Mouse (Mus musculus): ENCODE measurements around the gene Ly6g6c.

DNA sequence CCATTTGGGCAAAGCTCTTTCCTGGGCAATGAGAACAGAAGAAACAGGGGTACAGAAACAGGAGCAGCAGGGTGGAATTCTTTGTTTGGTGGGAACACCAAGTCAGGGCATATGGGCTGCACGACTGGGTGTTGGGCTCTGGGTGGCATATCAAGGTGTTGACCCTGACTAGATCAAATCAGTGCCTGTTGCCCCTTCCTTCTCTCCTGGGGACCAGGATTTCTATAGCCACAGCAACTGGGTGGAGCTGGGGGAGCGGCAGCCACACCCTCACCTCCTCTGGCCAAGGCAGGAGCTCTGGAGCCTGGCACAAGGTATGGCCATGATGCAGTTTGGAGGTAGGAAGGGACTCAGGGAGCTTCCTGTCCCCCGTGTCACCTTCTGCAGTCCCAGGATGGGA lies 47.0 kb upstream of the Ly6g6c start:
- TF ChIP-seq POLR2AphosphoS2 (IDR thresholded peaks at IDR 0.05; ENCODE audit: insufficient read length, low read depth): no peak
- no peak for TF ChIP-seq MAX (IDR thresholded peaks at IDR 0.05; ENCODE audit: low read depth)
- TF ChIP-seq USF1 (IDR thresholded peaks at IDR 0.05; ENCODE audit: low read depth): no peak
- no peak for TF ChIP-seq MYOD1 (IDR thresholded peaks at IDR 0.05; ENCODE audit: control insufficient read depth in 1 of 3, insufficient read length in 2 of 3, low read depth in 2 of 3)
- TF ChIP-seq TCF12 (IDR thresholded peaks at IDR 0.05; ENCODE audit: insufficient read depth, poor library complexity, severe bottlenecking): no peak
- TF ChIP-seq POLR2A (IDR thresholded peaks at IDR 0.05; ENCODE audit: insufficient read length, low read depth): no peak
- TF ChIP-seq SRF (IDR thresholded peaks at IDR 0.05; ENCODE audit: control insufficient read depth, insufficient read length, low read depth): no peak
- TF ChIP-seq E2F4 (IDR thresholded peaks at IDR 0.05; ENCODE audit: insufficient read depth): no peak
- no peak for TF ChIP-seq CEBPB (IDR thresholded peaks at IDR 0.05; ENCODE audit: insufficient read depth, poor library complexity, severe bottlenecking)
- TF ChIP-seq MYOG (IDR thresholded peaks at IDR 0.05; ENCODE audit: control insufficient read depth in 1 of 3, insufficient read depth in 1 of 3, insufficient read length in 2 of 3, low read depth in 2 of 3): no peak

Data from myocyte (in vitro differentiated cells).